Mouse (Mus musculus): ENCODE measurements around the gene Wdr46.
"Not testable (repeated sequence)": the region's sequence is repeated elsewhere in the genome, so short reads cannot be mapped to it uniquely, and the experiment has no call there.

Wdr46 gene

DNA sequence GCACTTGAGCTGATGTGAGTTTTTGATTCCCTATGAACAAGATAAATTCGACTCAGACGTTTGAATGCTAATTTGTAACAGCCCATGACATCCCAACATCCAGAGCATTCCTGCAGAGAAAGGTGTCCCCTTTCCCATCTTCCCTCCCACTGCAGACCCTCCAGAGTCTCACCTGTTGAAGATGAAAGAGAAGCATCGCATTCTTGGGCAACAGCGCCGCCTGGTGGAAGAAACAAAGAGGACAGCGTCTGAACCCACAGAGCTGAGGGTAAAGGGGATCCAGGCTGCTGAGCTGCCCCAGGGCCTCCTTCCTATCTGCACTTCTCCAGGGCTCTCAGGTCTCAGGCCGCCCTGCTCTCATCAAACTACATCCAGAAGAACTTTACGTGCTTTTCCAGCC, 41.7 kb downstream of the Wdr46 start:
- not testable (repeated sequence) for DNase-seq

DNA sequence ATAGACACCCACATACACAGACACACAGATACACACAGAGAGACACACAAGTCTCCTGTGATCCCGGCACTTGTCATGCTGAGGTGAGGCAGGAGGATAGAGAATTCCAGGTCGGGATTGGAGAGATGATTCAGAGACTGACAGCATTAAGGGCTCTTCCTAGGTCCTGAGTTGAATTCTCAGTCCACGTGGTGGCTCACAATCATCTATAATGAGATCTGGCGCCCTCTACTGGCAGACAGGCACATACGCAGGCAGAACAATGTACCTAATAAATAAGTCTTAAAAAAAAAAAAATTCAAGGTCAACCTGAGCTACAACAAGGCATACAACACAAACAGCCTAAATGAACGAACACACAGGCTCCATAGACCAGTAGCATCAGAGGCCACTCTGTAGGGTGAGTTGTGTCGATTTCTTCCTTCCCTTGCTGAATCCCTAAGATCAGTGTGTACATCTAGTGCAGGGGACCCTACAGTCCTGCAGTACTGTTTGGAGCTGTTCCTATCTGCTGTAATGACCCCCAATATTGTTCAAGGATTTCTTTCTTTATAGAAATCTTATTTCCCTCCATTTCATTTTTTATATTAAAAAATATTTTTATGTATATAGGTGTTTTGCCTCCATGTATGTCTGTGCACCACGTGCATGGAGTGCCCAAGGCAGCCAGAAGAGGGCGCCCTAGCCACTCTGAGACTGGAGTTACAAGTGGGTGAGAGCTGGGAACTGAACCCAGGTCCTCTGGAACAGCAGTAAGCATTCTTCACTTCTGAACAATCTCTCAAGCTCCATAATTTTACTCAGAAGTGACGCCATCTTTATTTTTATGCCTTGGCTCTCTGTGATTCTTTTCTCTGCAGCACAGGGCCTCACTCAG, 51.6 kb downstream of the Wdr46 start:
- peak; percentile 39 for DNase-seq

DNA sequence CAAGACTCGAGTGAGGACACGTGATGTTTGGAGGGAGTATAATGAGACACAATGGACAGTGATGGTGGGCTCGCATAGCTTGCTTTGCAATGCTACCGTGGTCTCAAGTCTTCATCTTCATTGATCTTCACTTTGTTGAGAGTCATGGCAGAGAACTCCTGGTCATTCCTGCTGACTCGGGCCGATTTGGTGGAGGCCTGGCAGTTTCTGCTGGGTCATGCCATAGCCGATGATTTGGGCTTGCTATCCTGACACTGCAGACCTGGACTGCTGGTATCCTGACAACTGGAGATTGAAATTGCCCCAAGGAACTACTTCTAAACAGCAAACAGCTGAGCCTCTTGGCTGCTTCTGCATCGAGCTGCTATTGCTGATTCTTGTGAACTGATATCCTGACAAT, 54.5 kb downstream of the Wdr46 start:
- DNase-seq = no peak

DNA sequence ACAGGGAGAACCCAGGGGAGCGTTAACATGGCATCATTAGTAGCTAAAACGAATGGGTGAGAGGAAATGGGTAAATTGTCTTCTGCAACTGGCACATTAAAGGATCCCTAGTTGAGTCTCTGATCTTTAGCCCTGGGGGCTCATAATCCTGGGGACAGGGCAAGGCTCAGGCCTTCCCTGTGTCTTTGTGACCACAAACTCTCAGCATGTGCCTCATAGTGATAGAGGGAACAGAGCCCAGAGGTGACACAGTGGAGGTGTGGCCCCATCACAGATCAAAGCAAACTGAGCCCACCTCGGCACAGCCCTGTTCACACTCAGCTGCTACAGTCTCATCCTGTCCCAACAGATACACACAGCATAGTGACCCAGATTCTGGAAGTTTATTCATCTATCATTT, 55.2 kb downstream of the Wdr46 start:
- DNase-seq = no peak

- DNase-seq = not testable (repeated sequence)
Measured at GRCm38 (mm10) chr17:33997025-33997424, 56.6 kb downstream of the Wdr46 start.

GRCm38 (mm10) chr17:33998697-33999096, 58.2 kb downstream of the Wdr46 start:
- not testable (repeated sequence) for DNase-seq
